Mouse (Mus musculus) spleen, adult 2 months (tissue): Measurements from ENCODE around the gene Hace1. TPM values are rescaled to one million over a fixed set of nuclear protein-coding genes. Genes with fewer than 3 reads are reported as not detected.

Experiments used
- DNase-seq, 2 experiments: peaks; one replicate each; pipeline versions ENCODE4 v3.0.0 to v3.0.0-alpha.2; 2012 to 2021; ENCODE audit warnings: low spot score in 2 of 2, low read depth in 1 of 2
- H3K27ac ChIP-seq: fragments of 200-500 bp; 2 replicates; pipeline ENCODE4 v1.5.1; 2012; ENCODE audit warnings: low read length, inconsistent platforms; ENCODE audit not compliant: insufficient read depth
- H3K27me3 ChIP-seq: fragments of 200-500 bp; 2 replicates; pipeline ENCODE4 v1.6.1; 2012; ENCODE audit warnings: mild to moderate bottlenecking, moderate library complexity, low read length, inconsistent platforms; ENCODE audit not compliant: control insufficient read depth, insufficient read depth
- H3K36me3 ChIP-seq: fragments of 200-500 bp; 2 replicates; pipeline ENCODE4 v1.6.1; 2012; ENCODE audit warnings: mild to moderate bottlenecking, low read length, inconsistent platforms; ENCODE audit not compliant: control insufficient read depth, insufficient read depth
- H3K4me1 ChIP-seq: fragments of 200-500 bp; 2 replicates; pipeline ENCODE4 v1.6.1; 2011; ENCODE audit warnings: inconsistent platforms; ENCODE audit not compliant: control insufficient read depth, insufficient read depth, insufficient read length
- H3K4me3 ChIP-seq: fragments of 200-500 bp; 2 replicates; pipeline ENCODE4 v1.5.1; 2011; ENCODE audit warnings: mild to moderate bottlenecking, inconsistent platforms; ENCODE audit not compliant: insufficient read depth, insufficient read length; ENCODE audit errors: extremely low read depth
- CTCF ChIP-seq: fragments of 200-500 bp; IDR thresholded peaks from 2 replicates; pipeline ENCODE4 v1.5.1; 2011; ENCODE audit warnings: mild to moderate bottlenecking, inconsistent platforms; ENCODE audit not compliant: insufficient read depth, insufficient read length, insufficient replicate concordance; ENCODE audit errors: extremely low read depth
- POLR2A ChIP-seq: fragments of 200-500 bp; IDR thresholded peaks from 2 replicates; pipeline ENCODE4 v1.6.1; 2011; ENCODE audit warnings: low read depth, low read length, inconsistent platforms
- WGBS: fragments of 180-500 bp; shearing (Covaris S2); methylation state at CpG from one replicate; pipeline ENCODE4 v1.1.7; 2018; 5-methylcytosine and 5-hydroxymethylcytosine counted together
- polyA plus RNA-seq: library from polyadenylated mRNA; depleted of rRNA; stranded (reverse); fragments of >200 nt; gene quantifications from 2 replicates; pipeline ENCODE4 v1.2.3, GENCODE M21; 2012; rRNA removed

The Hace1 gene
- polyA plus RNA-seq, 1 experiment, result 6.0 TPM

DNA sequence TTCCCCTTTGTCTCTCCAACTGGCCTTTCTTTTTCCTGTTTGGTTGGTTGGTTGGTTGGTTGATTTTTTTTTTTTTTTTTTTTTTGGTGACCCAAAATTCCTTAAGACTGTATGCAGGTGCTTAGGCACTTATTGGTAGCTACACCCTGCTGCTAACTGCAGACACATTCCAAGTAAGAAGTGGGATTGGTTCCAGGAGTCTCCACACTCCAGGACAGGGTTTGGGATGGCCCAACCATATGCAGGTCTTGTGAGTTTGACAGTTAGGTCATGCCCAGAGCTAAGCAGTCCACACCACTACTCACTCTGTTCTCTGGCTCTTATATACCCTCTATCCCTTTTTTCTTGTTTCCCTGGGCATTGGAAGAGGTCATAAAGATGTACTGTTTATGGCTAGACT lies 117.3 kb downstream of the Hace1 start:
- DNase-seq, result no peak
- no peak for TF ChIP-seq POLR2A
- no peak for TF ChIP-seq CTCF
- Histone ChIP-seq H3K4me3 (no peak overlapping the region), H3K4me1 (no peaks in the 10 kb centered on the region), H3K27ac (no peak overlapping the region), H3K27me3 (no peaks in the 10 kb centered on the region), H3K36me3 (no peaks in the 10 kb centered on the region)

DNA sequence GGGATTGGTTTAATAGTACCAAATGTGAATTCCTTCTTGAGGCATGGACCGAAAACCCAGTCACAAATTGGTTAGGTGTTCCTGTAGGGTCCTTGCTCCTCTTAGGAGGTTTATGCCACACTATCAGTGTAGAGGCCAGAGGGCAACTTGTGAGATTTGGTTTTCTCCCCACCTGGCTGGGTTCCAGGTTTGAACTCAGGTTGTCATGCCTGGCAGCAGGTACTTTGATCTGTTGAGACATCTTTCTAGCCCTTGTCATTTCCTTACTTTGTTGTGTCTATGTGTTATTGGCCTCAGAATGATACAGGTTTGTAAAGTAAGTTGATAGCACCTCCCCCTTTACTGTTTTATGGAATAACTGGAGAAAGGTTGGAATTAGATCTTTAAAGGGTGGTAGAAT lies 117.9 kb downstream of the Hace1 start:
- H3K36me3 ChIP-seq, result no peaks in the 10 kb centered on the region
- DNase-seq, result no peak
- no peaks in the 10 kb centered on the region for H3K27me3 ChIP-seq
- H3K4me3 ChIP-seq, result no peak overlapping the region
- 92% methylated on average over 1 of the region's 1 CpGs for WGBS
- no peaks in the 10 kb centered on the region for H3K4me1 ChIP-seq
- no peak overlapping the region for H3K27ac ChIP-seq
- no peak for TF ChIP-seq POLR2A
- TF ChIP-seq CTCF, result no peak

GRCm38 (mm10) chr10:45698930-45699329 lies 121.3 kb downstream of the Hace1 start:
- WGBS, result 84% methylated on average over 3 of the region's 3 CpGs
- no peaks in the 10 kb centered on the region for H3K4me1 ChIP-seq
- no peak overlapping the region for H3K4me3 ChIP-seq
- peaks cover 2% of the 10 kb centered on the region; the same call in 1 of the 2 replicates for H3K36me3 ChIP-seq
- no peak for DNase-seq
- H3K27me3 ChIP-seq, result no peaks in the 10 kb centered on the region
- TF ChIP-seq CTCF (no peak), POLR2A (no peak)
- H3K27ac ChIP-seq, result no peak overlapping the region

GRCm38 (mm10) chr10:45706849-45707248 lies 129.2 kb downstream of the Hace1 start:
- TF ChIP-seq POLR2A, result no peak
- TF ChIP-seq CTCF, result no peak
- no peak overlapping the region for H3K27ac ChIP-seq
- H3K36me3 ChIP-seq, result no peaks in the 10 kb centered on the region; the same call in none of the 2 replicates
- H3K27me3 ChIP-seq, result no peaks in the 10 kb centered on the region
- no peaks in the 10 kb centered on the region for H3K4me1 ChIP-seq
- WGBS, result 89% methylated on average over 2 of the region's 2 CpGs
- no peak overlapping the region for H3K4me3 ChIP-seq
- no peak for DNase-seq

GRCm38 (mm10) chr10:45710848-45711247 lies 133.2 kb downstream of the Hace1 start:
- Histone ChIP-seq H3K4me1 (no peaks in the 10 kb centered on the region), H3K27ac (no peak overlapping the region), H3K36me3 (peaks cover 3% of the 10 kb centered on the region), H3K27me3 (no peaks in the 10 kb centered on the region), H3K4me3 (no peak overlapping the region)
- TF ChIP-seq CTCF (no peak), POLR2A (no peak)
- no peak for DNase-seq
- WGBS, result 74% methylated on average over 3 of the region's 3 CpGs

DNA sequence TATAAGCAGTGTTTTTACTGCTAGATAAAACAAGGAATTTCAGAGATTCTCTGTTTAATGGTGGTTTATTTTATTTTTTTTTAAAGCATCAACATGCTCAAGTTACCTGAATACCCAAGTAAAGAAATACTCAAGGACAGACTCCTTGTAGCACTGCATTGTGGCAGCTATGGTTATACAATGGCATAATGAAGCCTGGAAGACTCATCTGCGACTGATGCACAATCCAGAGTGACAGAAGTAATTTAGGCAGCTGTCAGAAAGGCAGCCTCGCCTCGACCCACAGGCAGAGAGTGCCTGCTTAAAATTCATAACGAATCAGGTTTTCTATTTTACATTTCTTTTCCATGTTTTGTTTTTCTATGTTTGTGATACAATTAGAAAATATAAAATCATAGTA lies 133.7 kb downstream of the Hace1 start:
- Histone ChIP-seq H3K4me1 (no peaks in the 10 kb centered on the region), H3K36me3 (peaks cover 3% of the 10 kb centered on the region), H3K27ac (no peak overlapping the region), H3K4me3 (no peak overlapping the region), H3K27me3 (no peaks in the 10 kb centered on the region)
- TF ChIP-seq CTCF (no peak), POLR2A (no peak)
- no peak for DNase-seq
- 92% methylated on average over 4 of the region's 4 CpGs for WGBS

Other genes starting within 250 kb of the Hace1 start
- 0.41 and 0.53 TPM in 2 replicates for gene Bves, start 242.1 kb upstream of the Hace1 start, polyA plus RNA-seq
- not detected in 2 replicates for gene Lin28b, start 91.4 kb upstream of the Hace1 start, polyA plus RNA-seq